Mouse (Mus musculus) retina, embryonic 14.5 days (tissue): ENCODE measurements around the gene C130050O18Rik.
"Not testable (repeated sequence)": the region's sequence is repeated elsewhere in the genome, so short reads cannot be mapped to it uniquely, and the experiment has no call there.

Source experiments
- DNase-seq: peaks from one replicate; pipeline ENCODE4 v3.0.0-alpha.2; 2015; ENCODE audit warnings: low spot score

Gene C130050O18Rik

GRCm38 (mm10) chr5:139379771-139380384 lies 25.2 kb upstream of the C130050O18Rik start:
- no peak for DNase-seq

DNA sequence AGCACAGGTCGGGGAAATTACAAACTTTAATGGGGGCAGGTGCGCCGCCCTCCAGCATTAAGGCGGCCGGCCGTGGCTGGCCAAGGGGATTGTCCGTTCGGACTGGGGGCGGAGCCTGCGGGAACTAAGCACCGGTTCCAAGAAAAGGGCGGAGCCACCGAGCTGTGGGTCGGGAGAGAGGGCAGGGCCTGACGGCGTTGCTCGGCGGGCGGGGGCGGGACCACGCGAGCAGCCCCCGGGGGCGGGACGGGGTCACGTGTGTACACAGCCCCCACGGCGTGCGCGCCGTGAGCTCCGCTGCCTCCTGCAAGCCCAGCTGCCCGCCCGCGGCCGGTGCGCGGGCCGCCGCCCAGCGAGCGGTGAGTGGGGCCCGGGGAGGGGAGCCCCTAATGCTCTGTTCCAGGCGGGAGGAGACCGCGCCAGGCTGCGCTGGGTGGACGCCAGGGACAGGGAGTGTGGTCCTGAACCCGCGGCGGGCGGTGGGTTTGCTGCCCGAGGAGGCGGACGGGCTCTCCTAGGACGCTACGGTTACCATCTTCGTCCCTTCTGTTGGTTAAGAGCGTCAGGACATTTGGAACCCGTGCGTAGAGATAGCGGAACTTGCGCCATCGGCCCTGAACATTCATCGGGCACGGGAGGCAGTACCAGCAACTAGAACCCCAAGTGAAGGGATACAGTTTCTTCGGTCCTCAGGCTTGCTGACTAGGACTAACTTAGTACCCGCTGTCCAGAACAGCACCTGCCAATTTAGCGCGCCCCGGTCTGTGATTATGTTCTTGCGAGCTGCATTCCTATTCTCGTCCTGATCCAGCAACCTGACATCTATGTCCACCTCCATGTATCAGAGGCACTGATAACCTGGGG lies 24.5 kb upstream of the C130050O18Rik start:
- DNase-seq: peak; percentile 92

DNA sequence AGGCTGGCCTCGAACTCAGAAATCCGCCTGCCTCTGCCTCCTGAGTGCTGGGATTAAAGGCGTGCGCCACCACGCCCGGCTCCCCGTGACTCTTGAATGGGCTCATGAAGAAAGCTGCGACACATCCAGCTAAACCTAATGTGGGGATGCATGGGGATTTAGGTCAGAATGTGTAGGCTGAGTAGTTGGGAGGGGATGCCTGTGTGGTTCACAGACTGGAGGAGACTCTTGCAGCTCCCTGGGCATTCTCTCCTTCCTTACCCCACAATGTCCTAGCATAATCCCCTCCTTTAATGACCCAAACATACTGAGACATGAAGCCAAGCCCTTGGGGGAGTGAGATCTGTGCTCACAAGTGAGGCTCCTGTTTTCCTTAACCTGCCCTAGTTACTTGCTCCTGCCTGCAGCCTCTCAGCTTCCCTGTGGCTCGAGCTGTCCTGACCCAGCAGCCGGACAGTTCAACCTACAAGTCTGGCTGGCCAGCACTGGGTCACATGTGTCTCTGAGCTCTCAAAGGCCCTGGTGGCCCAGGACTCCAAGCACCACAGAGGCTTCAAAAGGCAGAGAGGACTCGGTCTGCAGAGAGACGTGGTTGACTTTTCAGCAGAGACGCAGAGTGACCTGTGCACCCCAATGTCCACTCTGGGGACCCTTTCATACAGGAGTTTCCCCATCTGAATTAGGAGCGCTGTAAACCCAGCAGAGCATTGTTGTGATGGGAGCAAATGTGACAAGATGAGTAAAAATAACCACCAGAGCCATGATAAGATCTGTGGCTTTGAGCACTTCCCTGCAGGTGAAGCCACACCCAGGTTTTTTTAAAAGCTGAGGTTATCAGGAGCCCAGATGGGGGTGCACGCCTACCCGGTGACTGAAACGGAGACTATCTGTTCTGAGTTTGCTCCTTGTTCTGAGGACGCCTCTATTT lies 23.2 kb upstream of the C130050O18Rik start:
- no peak for DNase-seq

GRCm38 (mm10) chr5:139382760-139383159 lies 22.3 kb upstream of the C130050O18Rik start:
- DNase-seq: no peak

- no peak for DNase-seq
Observed at GRCm38 (mm10) chr5:139383234-139383633, 21.8 kb upstream of the C130050O18Rik start.

DNA sequence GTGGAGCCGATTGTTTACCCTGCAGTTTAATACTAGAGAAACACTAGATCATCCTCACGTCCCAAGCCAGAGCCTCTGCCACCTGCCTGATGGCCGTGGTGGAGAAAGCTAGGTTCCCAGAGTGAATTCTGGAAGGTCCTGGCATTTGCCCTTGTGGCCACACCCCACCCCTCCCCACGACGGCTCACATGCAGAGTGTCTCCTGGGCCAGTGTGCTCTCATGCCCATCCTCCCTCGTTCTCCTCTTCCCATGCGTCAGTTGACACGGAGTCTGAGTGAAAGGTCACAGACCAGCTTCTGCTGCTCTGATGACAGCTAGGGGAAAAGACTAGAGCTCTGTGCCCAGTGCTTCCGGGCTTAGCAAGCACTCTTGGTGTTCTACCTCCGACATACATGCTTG lies 20.5 kb upstream of the C130050O18Rik start:
- no peak for DNase-seq

DNA sequence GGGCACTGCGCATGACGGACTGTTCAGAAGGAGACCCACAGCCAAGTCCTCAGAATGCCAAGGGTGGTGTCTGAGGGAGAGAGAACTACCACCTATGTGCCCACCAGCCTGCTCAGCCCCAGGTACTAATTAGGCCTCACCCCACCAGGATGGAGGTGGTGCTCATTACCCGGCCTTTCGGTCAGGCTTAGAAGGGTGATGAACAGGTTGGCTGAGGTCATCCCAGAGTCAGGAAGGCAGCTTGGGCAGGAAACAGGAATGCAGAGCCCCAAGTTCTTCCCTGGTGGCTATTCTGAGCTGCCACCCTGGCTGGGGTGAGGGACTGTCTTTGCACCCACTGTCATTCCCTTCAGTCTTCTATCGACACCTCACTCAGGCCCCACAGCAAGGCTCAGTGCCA lies 19.0 kb upstream of the C130050O18Rik start:
- no peak for DNase-seq

DNA sequence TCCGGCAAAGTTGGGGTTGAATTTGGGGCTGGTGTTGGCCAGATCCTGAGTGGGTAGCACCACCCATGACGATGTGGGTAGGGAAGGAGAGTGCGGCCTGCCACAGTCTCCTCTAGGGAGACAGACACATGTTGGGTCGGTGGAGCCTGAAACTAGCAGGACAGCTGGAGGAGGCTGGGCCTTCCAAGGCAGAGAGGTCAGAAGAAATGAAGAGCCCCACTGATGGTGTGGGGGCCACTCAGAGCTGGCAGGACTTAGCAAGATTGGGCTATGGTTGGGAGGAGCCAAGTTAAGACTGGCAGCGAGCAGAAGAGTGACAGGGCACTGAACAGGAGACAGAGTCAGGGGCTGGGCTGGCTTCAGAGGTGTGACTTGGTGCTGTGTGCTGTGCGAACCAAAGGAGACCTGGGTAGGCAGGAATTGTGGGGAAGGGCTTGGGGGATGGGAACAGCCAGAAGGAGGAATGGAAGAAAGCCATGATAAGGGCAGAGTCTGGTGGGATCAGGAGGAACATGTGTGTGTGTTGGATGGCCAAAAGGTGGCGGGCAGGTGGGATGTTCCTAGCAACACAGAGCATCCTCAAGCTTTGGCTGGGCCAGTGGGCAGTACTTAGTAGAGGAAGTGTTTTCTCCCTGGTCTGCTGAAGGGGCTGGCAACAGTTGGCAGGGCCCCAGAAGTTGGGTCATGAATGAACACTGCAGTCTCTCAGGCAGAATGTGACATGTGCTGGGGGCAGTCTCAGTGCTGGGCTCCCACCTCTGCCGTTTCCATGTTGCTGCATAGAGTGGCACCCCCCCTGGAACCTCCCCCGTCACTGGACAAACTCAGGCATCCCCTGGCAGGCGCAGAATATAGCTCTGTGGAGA lies 17.5 kb upstream of the C130050O18Rik start:
- no peak for DNase-seq

GRCm38 (mm10) chr5:139388195-139388570 lies 16.9 kb upstream of the C130050O18Rik start:
- no peak for DNase-seq

DNA sequence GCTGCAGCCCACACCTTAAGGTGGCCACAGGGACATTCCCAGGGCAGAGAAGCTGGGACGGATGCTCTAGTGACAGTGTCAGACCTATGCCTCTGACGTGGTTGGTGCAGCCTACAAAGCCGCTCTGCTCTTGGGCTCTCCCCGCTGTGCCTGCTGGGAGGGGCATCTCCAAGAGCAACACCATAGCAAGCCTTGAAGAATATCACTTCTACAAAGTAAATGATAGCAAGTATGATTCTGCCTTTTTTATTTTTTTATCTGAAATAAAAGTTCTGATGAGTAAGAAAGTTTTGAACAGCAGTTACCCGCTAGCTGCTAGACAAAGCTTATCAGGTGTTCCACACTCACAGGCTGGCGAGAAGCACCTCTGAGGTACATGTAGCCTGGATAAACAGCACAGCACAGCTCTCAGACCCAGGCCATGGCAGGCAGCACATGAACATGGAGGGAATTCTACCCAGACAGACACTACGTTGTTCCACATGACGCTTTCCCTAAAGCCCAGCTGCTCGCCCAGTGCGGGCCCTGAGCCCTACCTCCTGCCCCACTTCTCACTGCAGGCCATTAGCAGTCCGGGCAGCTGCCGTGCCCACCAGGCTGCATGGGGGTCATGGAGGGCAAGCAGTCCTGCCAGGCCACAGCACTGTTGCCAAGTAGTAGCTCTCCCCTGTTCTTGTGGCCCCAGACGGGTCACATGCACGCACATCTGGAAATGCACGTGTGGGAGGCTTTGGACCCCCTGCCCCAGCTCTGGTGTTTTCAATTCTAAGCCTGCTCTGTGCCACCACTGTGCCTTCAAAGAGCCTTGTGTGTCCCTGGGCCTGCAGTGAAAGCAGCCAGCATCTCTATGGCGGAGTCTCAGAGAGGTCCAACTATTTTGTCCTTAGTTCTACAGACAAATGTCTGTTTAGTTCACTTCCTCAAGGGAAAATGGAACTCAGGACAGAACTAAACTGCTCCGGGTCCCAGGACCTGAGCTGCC lies 16.1 kb upstream of the C130050O18Rik start:
- DNase-seq: no peak

- DNase-seq: no peak
Observed at GRCm38 (mm10) chr5:139389676-139390061, 15.4 kb upstream of the C130050O18Rik start.

DNA sequence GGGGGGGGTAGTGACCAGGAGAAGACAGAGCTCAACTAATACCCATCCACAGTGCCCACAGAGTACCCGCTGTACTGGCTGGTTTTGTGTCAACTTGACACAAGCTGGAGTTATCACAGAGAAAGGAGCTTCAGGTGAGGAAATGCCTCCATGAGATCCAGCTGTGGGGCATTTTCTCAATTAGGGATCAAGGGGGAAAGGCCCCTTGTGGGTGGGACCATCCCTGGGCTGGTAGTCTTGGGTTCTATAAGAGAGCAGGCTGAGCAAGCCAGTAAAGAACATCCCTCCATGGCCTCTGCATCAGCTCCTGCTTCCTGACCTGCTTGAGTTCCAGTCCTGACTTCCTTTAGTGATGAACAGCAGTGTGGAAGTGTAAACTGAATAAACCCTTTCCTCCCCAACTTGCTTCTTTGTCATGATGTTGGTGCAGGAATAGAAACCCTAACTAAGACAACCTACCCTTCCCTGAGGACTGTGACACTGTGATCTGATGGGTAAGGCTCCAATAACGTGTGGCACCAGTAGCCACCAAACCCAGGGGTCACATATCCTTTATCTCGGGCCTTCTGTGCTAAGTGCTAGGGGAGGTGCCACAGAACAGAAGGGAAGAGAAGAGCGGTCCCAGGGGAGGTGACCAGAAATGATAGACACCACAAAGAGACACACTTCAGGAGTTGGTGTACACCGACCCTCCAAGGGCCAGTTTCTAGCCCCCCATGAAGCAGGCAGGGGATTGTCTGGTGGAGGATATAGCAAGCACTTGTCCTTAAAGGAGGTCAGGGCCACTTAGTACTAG lies 14.6 kb upstream of the C130050O18Rik start:
- DNase-seq: not testable (repeated sequence)

DNA sequence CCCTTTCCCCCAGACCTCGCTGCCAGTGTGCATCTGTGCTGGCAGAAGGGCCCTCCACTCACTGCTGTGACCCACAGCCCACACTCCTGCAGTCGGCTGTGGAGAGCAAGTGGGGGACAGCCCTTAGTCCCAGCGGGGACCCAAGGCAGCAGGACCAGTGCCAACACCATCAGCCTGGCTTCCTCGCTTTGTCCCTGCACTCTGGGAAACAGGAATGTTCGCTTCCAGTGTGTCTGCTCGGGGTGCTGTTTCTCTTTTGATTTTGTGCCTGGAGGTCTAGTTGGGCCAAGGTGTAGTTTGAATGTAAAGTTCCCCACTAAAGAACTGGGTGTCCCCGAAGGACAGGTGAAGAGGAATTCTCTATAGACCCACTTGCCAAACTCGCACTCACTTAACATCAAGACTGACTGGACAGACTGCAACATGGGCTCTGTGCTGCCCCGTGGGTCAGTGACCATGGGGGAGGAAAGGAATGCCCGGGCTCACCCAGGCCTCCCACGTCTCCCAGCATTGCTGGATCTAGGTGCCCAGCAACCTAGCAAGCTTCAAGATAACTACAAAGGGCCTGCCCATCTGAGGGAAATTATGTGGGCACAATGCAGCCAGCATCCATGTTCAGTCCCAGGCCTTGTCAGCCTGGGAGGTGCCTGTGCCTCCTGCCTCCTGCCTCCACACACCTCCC lies 13.6 kb upstream of the C130050O18Rik start:
- no peak for DNase-seq

GRCm38 (mm10) chr5:139392219-139393196 lies 12.6 kb upstream of the C130050O18Rik start:
- no peak for DNase-seq

- no peak for DNase-seq
Observed at GRCm38 (mm10) chr5:139393197-139393588, 11.9 kb upstream of the C130050O18Rik start.

- no peak for DNase-seq
Observed at GRCm38 (mm10) chr5:139394399-139394798, 10.7 kb upstream of the C130050O18Rik start.

DNA sequence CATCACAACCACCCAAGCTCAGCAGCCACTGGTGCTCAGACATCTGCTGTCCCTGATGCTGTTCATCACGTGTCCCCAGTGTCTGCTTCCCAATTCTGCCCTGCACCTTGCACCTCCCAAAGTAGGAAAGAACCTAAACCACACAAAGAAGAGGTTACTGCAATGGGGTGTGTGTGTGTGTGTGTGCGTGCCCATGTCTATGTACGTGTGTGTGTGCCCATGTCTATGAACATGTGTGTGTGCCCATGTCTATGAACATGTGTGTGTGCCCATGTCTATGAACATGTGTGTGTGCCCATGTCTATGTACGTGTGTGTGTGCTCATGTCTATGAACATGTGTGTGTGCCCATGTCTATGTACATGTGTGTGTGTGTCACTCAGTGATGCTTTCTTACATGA lies 9.6 kb upstream of the C130050O18Rik start:
- DNase-seq: no peak
